Mouse (Mus musculus) forelimb bud, embryonic 11.5 days (tissue): ENCODE measurements around the gene Ndufc1.
A peak's percentile ranks its signal among the peaks of the same experiment; 100 is the strongest.
"Not testable (repeated sequence)": the region's sequence is repeated elsewhere in the genome, so short reads cannot be mapped to it uniquely, and the experiment has no call there.

Source experiments
- DNase-seq: peaks from one replicate; pipeline ENCODE4 v3.0.0-alpha.2; 2012; ENCODE audit warnings: low read depth, low spot score

Gene Ndufc1

GRCm38 (mm10) chr3:51368011-51368410 is 40.8 kb downstream of the Ndufc1 start:
- DNase-seq = no peak

GRCm38 (mm10) chr3:51366926-51367325 is 41.9 kb downstream of the Ndufc1 start:
- DNase-seq = no peak

GRCm38 (mm10) chr3:51365517-51365882 is 43.3 kb downstream of the Ndufc1 start:
- no peak for DNase-seq

GRCm38 (mm10) chr3:51364703-51365516 is 43.9 kb downstream of the Ndufc1 start:
- peak; percentile 69 for DNase-seq

- DNase-seq = no peak
These were observed 47.7 kb downstream of the Ndufc1 start for GRCm38 (mm10) chr3:51361066-51361465.

- no peak for DNase-seq
These were observed 49.1 kb downstream of the Ndufc1 start for GRCm38 (mm10) chr3:51359558-51360307.

GRCm38 (mm10) chr3:51358660-51359557 is 49.9 kb downstream of the Ndufc1 start:
- peak; percentile 89 for DNase-seq

GRCm38 (mm10) chr3:51358181-51358580 is 50.6 kb downstream of the Ndufc1 start:
- DNase-seq = peak; percentile 87

GRCm38 (mm10) chr3:51357624-51358023 is 51.2 kb downstream of the Ndufc1 start:
- peak; percentile 45 for DNase-seq

- DNase-seq = no peak
These were observed 51.7 kb downstream of the Ndufc1 start for GRCm38 (mm10) chr3:51357078-51357477.

- DNase-seq = not testable (repeated sequence)
These were observed 53.8 kb downstream of the Ndufc1 start for GRCm38 (mm10) chr3:51354956-51355355.
